Mouse (Mus musculus): ENCODE data around the gene Asic2.

The Asic2 gene

DNA sequence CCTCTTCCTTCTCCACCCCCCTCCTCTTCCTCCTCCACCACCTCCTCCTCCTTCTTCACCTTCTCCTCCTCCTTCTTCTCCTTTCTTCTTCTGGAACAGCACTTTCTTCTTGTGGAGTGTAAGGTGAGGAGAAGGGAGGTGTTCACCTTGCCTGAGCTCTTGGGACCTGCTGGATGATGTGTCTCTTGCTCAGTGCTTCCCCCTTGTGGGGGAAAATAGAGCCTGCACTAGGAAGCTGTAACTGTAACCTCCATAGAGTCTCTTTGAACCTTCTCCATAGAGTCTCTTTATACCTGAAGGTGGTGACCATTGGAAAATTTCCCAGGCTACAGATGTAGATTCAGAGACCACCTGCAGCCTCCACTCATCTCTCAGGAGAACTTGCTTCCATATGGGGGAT is 1050.6 kb downstream of the Asic2 start:
- DNase-seq (ENCODE audit: low read depth, low spot score), result peak; percentile 41

DNA sequence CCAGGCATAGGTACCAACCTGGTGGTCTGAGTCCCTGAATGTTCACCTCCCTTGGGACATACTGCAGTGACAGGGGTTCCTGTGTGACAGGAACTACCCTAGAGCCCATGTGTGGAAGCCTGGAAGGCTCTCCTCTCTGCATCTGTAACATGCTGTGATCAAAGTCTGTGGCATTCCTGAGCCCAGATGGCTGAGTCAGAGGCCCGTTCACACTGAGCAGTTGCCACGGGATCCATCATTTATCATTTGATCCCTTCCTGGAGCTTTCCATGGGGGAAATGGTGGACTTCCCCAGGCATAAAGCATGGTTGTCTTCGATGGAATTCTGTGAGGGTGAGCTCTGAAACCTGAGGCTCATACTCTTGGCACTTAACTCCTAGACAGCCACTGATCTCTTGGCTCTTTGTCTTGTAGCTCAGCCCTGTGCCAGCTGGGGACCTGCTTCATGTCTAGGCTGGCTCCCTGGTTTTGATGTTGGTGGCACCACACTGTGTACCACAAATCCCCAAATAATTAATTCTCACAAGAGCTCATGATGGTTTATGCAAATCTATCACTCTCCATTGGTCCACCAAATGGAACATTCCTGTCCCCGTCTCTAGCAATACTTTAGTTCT is 1054.7 kb downstream of the Asic2 start:
- DNase-seq (ENCODE audit: low read depth, low spot score), result no peak

- DNase-seq (ENCODE audit: low read depth, low spot score), result no peak
Observed at GRCm38 (mm10) chr11:80912721-80913120, 1055.5 kb downstream of the Asic2 start.

- DNase-seq (ENCODE audit: low read depth, low spot score), result no peak
Observed at GRCm38 (mm10) chr11:80907820-80908219, 1060.4 kb downstream of the Asic2 start.

DNA sequence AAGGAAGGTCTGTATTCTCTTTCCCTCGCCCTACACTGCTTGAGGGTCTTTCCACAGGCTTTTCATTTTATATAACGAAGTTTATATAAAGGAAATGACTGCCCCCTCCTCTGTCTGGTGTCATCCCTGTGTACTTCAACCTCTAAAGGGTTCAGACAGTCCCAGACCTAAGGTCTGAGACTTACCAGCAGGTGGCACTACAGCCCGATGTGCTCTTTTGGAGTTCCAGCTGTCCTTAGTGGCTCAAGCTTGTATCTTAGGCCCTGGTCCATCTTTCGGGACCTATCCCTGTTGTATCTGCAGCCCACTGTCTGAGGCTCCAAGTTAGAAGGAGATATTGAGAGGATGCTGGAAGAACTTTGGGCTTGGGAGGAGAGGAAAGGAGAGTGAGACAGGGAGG is 1061.8 kb downstream of the Asic2 start:
- peak; percentile 46 for DNase-seq (ENCODE audit: low read depth, low spot score)

DNA sequence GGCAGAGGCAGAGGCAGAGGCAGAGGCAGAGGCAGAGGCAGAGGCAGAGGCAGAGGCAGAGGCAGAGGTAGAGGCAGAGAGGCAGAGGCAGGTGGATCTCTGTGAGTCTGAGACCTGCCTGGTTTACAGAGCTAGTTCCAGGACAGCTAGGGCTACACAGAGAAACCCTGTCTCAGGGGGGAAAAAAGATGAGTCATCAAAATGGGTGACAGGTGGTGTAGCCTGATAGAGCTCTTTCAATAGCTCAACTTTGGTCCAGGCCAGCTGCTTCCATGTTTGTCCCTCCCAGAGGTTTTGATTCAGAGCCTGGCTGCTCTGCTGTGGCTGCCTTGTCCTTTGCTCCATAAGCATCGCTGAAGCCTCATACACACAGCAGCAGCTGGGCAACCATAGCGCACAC is 1063.7 kb downstream of the Asic2 start:
- DNase-seq (ENCODE audit: low read depth, low spot score), result no peak

DNA sequence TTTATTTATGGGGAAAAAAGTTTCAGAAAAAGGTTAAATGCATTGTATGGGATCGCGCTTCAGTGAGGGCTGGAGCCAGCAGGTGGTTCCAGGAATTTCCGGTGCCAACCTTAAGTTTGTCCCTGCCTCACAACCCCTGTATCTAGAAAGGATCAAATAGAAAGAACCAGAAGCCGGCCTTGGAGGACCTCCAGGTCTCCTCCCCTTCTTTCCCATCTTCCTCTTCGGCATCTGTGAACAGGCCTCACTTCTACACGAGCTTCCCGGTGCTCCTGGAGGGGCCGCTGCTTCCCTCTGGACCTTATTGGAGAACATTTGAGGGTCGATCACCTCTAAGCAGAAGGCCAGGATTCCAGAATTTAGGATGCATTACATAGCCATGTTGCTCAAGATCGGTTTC is 1064.8 kb downstream of the Asic2 start:
- DNase-seq (ENCODE audit: low read depth, low spot score), result no peak

DNA sequence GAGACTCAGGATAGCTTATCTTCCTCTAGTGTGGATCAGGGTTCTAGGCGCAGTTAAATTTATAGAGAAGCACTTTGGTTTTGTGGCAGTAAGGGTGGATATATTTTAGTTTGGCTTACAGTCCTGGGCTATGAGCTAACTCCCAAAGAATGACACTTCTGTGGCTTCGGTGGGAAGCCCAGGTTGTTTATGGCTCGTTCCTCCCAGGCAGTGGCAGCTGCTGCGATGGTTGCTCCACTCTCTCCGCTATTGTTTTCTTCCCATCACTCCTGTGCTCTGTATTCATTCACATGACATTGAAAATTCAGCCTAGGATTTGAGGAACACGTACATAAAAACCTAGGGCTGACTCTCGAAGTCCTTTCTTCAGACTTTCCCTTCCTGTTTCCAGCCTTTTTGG is 1065.6 kb downstream of the Asic2 start:
- no peak for DNase-seq (ENCODE audit: low read depth, low spot score)

DNA sequence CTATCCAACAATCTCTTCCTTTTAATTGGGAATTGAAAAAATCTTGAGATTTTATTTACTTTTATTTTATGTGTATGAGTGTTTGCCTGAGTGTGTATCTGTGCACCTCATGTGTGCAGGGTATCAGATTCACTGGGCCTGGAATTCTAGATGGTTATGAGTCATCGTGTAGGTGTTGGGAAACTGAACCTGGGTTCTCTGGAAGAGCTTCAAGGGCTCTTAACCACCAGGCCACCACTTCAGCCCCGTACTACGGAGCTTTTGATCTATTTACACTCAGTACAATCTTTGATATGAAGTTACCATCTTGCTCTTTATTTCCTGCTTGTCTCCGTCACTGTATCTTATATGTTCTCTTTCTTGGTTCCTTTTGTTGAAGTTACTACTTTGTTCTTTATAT is 1067.7 kb downstream of the Asic2 start:
- DNase-seq (ENCODE audit: low read depth, low spot score), result no peak

GRCm38 (mm10) chr11:80895853-80896252 is 1072.4 kb downstream of the Asic2 start:
- no peak for DNase-seq (ENCODE audit: low read depth, low spot score)

GRCm38 (mm10) chr11:80889336-80890063 is 1078.8 kb downstream of the Asic2 start:
- DNase-seq (ENCODE audit: low read depth, low spot score), result no peak

- DNase-seq (ENCODE audit: low read depth, low spot score), result no peak
Observed at GRCm38 (mm10) chr11:80887021-80887420, 1081.2 kb downstream of the Asic2 start.

GRCm38 (mm10) chr11:80886365-80886764 is 1081.9 kb downstream of the Asic2 start:
- no peak for DNase-seq (ENCODE audit: low read depth, low spot score)

DNA sequence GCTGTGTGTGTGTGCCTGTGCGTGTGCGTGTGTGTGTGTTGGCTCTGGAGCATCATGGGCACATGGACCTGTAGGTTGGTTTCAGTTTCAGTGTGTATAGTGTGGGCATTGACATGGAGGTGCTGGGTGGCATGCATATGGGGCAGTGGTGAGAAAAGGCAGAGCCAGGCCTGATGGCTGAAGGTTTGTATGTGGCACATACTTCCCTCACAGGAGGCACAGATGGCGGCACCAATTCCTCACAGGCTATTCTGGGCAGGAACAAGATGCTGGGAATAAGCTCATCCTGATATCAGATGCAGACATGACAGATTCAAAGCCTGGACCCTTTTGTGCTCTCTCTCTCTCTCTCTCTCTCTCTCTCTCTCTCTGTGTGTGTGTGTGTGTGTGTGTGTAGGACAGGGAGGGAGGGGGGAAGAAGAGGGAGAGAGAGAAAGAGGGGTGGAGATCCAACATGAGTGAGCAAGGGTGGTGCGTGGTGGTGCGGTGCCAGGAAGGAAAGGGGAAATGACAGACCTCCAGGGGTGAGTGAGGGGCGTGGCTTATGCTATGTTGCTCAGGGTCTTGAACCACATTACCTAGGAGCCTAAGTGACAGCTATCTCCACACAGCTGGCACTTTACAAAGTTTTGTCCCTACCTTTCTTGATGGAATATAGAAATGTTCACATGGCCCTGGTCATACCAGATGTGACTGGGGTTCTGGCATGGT is 1083.6 kb downstream of the Asic2 start:
- no peak for DNase-seq (ENCODE audit: low read depth, low spot score)

GRCm38 (mm10) chr11:80882229-80882810 is 1085.9 kb downstream of the Asic2 start:
- DNase-seq (ENCODE audit: low read depth, low spot score), result no peak

- no peak for DNase-seq (ENCODE audit: low read depth, low spot score)
Observed at GRCm38 (mm10) chr11:80878026-80878425, 1090.2 kb downstream of the Asic2 start.

DNA sequence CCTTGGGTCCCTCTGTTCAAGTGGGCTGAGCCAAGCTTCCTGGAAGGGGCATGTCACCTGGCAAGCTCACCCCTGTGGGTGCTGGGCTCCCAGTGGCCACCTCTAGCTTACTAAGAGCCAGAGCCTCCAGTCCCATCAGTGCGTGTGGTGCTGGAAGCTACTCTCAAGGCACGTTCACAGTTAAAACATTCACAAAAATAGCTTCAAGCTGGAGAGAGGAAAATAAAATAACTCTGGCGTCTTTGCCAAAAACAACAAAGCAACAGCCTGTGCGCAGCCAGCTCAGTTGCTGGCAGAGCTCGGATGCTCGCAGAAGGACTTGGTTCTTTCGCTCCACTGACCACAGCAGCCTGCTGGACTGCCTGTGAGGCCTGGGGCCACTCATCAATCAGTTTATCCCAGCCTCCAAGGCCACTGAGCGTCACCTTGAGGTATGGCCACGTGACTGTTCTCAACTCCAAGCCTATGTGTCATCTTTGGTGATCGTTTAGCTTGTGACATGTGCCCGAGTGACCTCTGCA is 1091.1 kb downstream of the Asic2 start:
- DNase-seq (ENCODE audit: low read depth, low spot score), result no peak

GRCm38 (mm10) chr11:80872509-80873474 is 1095.5 kb downstream of the Asic2 start:
- DNase-seq (ENCODE audit: low read depth, low spot score), result peak; percentile 64

GRCm38 (mm10) chr11:80868039-80868438 is 1100.2 kb downstream of the Asic2 start:
- DNase-seq (ENCODE audit: low read depth, low spot score), result no peak

- no peak for DNase-seq (ENCODE audit: low read depth, low spot score)
Observed at GRCm38 (mm10) chr11:80862941-80863340, 1105.3 kb downstream of the Asic2 start.

GRCm38 (mm10) chr11:80858065-80858464 is 1110.2 kb downstream of the Asic2 start, which contains the start of gene Spaca3:
Gene Spaca3 (plus strand): TSS chr11:80858365.
- DNase-seq (ENCODE audit: low read depth, low spot score), result no peak
